Mouse (Mus musculus): ENCODE data around the gene Ccdc120. TPM values are rescaled to one million over a fixed set of nuclear protein-coding genes. Genes with fewer than 3 reads are reported as not detected.
A peak's percentile ranks its signal among the peaks of the same experiment; 100 is the strongest.

The Ccdc120 gene
- polyA plus RNA-seq, 1 experiment, result 28.9 TPM

DNA sequence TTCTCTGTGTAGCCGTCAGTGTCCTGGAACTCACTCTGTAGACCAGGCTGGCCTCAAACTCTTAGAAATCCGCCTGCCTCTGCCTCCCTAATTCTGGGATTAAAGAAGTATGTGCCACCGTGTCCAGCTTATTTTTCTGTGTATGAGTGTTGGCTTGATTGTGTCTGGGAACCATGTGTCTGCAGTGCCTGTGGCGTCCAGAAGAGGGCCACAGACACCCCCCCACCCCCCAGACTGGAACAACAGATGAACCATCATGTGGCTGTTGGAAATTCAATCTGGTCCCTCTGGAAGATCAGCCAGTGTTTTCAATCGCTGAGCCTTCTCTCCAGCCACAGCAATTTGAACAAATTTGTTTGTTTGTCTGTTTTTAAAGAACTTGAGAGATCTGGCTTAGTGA lies 7.2 kb downstream of the Ccdc120 start:
- no peak for TF ChIP-seq POLR2A (IDR thresholded peaks at IDR 0.05; ENCODE audit: insufficient read depth, low read length)
- no peak for TF ChIP-seq EP300 (IDR thresholded peaks at IDR 0.05; ENCODE audit: insufficient read depth, low read depth, low read length)
- TF ChIP-seq CTCF (IDR thresholded peaks at IDR 0.05; ENCODE audit: low read depth, low read length), result no peak
- Histone ChIP-seq H3K4me1 (ENCODE audit: control insufficient read depth, insufficient read depth, low read length) (peaks cover 1% of the 10 kb centered on the region), H3K27ac (ENCODE audit: insufficient read depth, low read length) (no peak overlapping the region)

DNA sequence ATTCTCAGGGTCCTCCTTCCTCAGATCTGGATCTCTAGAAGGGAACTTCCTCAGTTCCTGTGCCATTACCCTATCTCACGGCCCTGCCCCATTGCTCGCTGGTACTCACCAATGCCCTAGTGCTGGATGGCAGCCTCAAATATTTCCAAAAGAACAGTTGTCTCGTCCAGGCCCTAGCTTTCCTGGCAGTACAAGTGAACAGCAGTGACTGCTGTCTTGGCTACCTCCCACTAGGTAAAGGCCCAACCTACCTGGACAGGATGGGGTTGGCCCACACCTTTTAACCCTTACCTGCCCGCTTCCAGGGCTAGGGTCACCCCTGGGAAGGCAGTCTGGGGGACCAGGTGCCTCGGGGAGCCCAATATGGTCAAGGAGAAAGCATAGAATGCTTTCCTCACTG lies 9.6 kb downstream of the Ccdc120 start:
- Histone ChIP-seq H3K9ac (ENCODE audit: low read depth, poor library complexity, severe bottlenecking) (no peak overlapping the region), H3K27ac (ENCODE audit: insufficient read depth, low read length) (peak overlapping the region; percentile 92), H3K4me1 (ENCODE audit: control insufficient read depth, insufficient read depth, low read length) (peaks cover 8% of the 10 kb centered on the region), H3K27me3 (ENCODE audit: control insufficient read depth, insufficient read depth, low read length, poor library complexity, severe bottlenecking) (no peaks in the 10 kb centered on the region), H3K36me3 (ENCODE audit: control insufficient read depth, insufficient read depth, low read length, poor library complexity, severe bottlenecking) (no peaks in the 10 kb centered on the region), H3K9me3 (replicated peaks; ENCODE audit: control insufficient read depth, insufficient read depth, low read length, poor library complexity, severe bottlenecking) (no peaks in the 10 kb centered on the region), H3K4me3 (ENCODE audit: low read depth, low read length) (peak overlapping the region; percentile 56)
- TF ChIP-seq EP300 (IDR thresholded peaks at IDR 0.05; ENCODE audit: insufficient read depth, low read depth, low read length), result no peak
- no peak for TF ChIP-seq CTCF (IDR thresholded peaks at IDR 0.05; ENCODE audit: low read depth, low read length)
- TF ChIP-seq POLR2A (IDR thresholded peaks at IDR 0.05; ENCODE audit: insufficient read depth, low read length), result no peak

More for the DNA sequence above, 7.2 kb downstream of the Ccdc120 start:
- Histone ChIP-seq H3K27me3 (ENCODE audit: control insufficient read depth, insufficient read depth, low read length, poor library complexity, severe bottlenecking) (no peaks in the 10 kb centered on the region), H3K36me3 (ENCODE audit: control insufficient read depth, insufficient read depth, low read length, poor library complexity, severe bottlenecking) (no peaks in the 10 kb centered on the region), H3K4me3 (ENCODE audit: low read depth, low read length) (no peak overlapping the region), H3K9ac (ENCODE audit: low read depth, poor library complexity, severe bottlenecking) (no peak overlapping the region), H3K9me3 (replicated peaks; ENCODE audit: control insufficient read depth, insufficient read depth, low read length, poor library complexity, severe bottlenecking) (no peaks in the 10 kb centered on the region)

DNA sequence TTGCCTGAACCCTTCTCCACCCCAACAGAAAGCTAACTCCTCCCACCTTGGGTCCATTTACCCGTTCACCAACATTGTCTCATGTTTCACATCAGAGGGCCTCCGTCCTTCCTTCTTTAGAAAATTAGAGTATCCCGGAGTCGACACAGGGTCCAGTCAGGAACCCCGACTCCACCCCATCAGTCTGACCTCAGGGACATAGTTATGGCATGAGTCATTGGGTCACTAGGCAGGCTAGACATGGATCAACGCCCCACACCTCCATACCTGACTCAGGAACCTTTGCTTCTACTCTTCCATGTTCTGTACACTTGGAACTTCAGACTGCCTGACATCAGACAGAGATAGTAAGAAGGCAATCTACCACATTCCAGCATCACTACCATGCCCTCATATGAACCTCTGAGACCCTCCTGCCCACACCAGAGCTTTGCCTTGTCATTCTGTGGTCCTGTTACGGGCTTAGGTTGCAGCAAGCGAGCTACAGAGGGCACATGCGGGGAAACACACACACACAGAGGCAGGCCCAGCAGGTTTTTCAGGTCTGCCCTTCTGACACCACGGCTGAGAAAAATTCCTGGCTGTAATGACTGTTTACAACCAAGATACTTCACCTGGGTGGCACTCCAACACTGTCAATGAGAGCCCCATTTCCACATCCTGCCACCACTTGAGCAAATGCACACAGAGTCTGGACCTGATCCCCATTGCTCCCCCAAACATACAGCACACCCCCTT lies 10.5 kb downstream of the Ccdc120 start:
- Histone ChIP-seq H3K4me3 (ENCODE audit: low read depth, low read length) (peak overlapping the region; percentile 56), H3K9ac (ENCODE audit: low read depth, poor library complexity, severe bottlenecking) (no peak overlapping the region), H3K27me3 (ENCODE audit: control insufficient read depth, insufficient read depth, low read length, poor library complexity, severe bottlenecking) (no peaks in the 10 kb centered on the region), H3K27ac (ENCODE audit: insufficient read depth, low read length) (peak overlapping the region; percentile 92), H3K4me1 (ENCODE audit: control insufficient read depth, insufficient read depth, low read length) (peaks cover 8% of the 10 kb centered on the region), H3K36me3 (ENCODE audit: control insufficient read depth, insufficient read depth, low read length, poor library complexity, severe bottlenecking) (no peaks in the 10 kb centered on the region), H3K9me3 (replicated peaks; ENCODE audit: control insufficient read depth, insufficient read depth, low read length, poor library complexity, severe bottlenecking) (no peaks in the 10 kb centered on the region)
- TF ChIP-seq POLR2A (IDR thresholded peaks at IDR 0.05; ENCODE audit: insufficient read depth, low read length) (no peak), EP300 (IDR thresholded peaks at IDR 0.05; ENCODE audit: insufficient read depth, low read depth, low read length) (no peak), CTCF (IDR thresholded peaks at IDR 0.05; ENCODE audit: low read depth, low read length) (no peak)

DNA sequence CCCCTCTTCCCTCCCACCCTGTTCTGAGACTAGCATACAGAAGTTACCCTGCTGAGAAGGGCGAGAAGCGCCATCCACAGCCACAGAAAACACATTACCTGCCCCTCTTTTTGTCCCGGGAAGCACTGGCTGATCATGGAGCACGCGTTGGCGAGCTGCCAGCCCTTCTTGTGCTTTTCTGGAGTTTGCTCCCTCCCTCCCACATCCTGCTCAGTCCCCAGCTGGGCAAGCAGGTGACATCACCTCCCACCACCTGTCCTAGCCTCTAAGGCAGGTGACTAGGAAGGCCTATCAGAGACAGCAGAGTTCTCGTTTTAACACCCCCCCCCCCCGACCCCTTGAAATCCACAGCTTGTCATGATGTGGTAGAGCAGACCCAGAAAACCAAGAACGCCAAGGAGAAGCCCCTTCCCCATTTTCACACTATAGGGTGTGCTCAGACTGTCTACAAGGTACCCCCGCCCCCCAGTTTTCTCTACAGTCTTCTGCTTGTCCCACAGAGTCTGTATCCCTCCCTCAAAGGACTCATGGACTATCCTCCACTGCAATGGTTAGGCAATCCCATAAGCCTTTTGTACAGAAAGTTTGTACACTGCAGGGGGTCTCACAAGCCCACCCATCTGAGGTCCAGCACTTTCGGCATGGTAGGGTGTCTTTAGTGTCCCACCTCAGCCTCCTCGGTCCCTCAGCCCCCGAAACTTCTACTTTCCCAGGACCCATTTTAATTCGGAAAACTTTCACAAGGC lies 11.2 kb downstream of the Ccdc120 start:
- Histone ChIP-seq H3K27ac (ENCODE audit: insufficient read depth, low read length) (peak overlapping the region; percentile 92), H3K4me1 (ENCODE audit: control insufficient read depth, insufficient read depth, low read length) (peaks cover 8% of the 10 kb centered on the region), H3K27me3 (ENCODE audit: control insufficient read depth, insufficient read depth, low read length, poor library complexity, severe bottlenecking) (no peaks in the 10 kb centered on the region), H3K36me3 (ENCODE audit: control insufficient read depth, insufficient read depth, low read length, poor library complexity, severe bottlenecking) (no peaks in the 10 kb centered on the region), H3K4me3 (ENCODE audit: low read depth, low read length) (peak overlapping the region; percentile 30; the same call in 1 of the 2 replicates), H3K9ac (ENCODE audit: low read depth, poor library complexity, severe bottlenecking) (no peak overlapping the region), H3K9me3 (replicated peaks; ENCODE audit: control insufficient read depth, insufficient read depth, low read length, poor library complexity, severe bottlenecking) (no peaks in the 10 kb centered on the region)
- TF ChIP-seq EP300 (IDR thresholded peaks at IDR 0.05; ENCODE audit: insufficient read depth, low read depth, low read length) (no peak), CTCF (IDR thresholded peaks at IDR 0.05; ENCODE audit: low read depth, low read length) (no peak), POLR2A (IDR thresholded peaks at IDR 0.05; ENCODE audit: insufficient read depth, low read length) (no peak)

DNA sequence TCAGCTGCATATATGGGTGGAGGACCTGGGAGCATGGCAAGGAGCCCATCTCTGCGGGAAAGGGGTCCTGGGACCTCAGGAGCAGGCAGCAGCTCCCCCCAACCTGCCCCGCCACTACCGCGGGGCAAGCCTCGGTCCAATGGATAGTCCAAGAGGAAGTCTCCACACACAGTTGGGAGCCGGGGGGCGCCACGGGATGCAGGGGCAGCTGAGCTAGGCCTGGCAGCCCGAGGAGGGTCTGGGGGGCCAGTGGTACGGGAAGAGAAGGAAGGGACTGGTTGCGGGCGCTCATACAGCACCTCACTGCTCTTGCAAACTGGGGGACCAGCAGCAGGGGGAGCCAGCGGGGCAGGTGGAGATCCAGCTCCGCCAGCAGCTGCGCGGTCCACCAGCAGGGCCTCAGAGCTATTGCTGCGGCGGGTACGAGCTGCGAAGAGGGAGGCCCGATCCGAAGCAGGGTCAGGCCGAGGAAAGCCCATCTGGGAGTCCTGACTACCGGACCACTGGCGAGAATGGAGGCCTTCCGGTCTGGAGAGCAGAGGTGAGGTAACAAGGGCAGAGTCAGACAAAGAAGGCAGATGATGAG lies 17.0 kb downstream of the Ccdc120 start:
- peak overlapping the region; percentile 53 for H3K9ac ChIP-seq (ENCODE audit: low read depth, poor library complexity, severe bottlenecking)
- H3K4me1 ChIP-seq (ENCODE audit: control insufficient read depth, insufficient read depth, low read length), result peaks cover 7% of the 10 kb centered on the region
- H3K27me3 ChIP-seq (ENCODE audit: control insufficient read depth, insufficient read depth, low read length, poor library complexity, severe bottlenecking), result no peaks in the 10 kb centered on the region
- H3K36me3 ChIP-seq (ENCODE audit: control insufficient read depth, insufficient read depth, low read length, poor library complexity, severe bottlenecking), result no peaks in the 10 kb centered on the region
- H3K9me3 ChIP-seq (replicated peaks; ENCODE audit: control insufficient read depth, insufficient read depth, low read length, poor library complexity, severe bottlenecking), result no peaks in the 10 kb centered on the region
- TF ChIP-seq EP300 (IDR thresholded peaks at IDR 0.05; ENCODE audit: insufficient read depth, low read depth, low read length), result no peak
- no peak for TF ChIP-seq CTCF (IDR thresholded peaks at IDR 0.05; ENCODE audit: low read depth, low read length)
- TF ChIP-seq POLR2A (IDR thresholded peaks at IDR 0.05; ENCODE audit: insufficient read depth, low read length), result no peak
- H3K4me3 ChIP-seq (ENCODE audit: low read depth, low read length), result peak overlapping the region; percentile 45
- peak overlapping the region; percentile 33; the same call in 1 of the 2 replicates for H3K27ac ChIP-seq (ENCODE audit: insufficient read depth, low read length)

Measured in ES-Bruce4 (cell line).